Mouse (Mus musculus) hindbrain, embryonic 14.5 days (tissue): ENCODE measurements at regions not wholly inside any gene's neighbourhood (a gene's known extent, or its start where the extent isn't known, plus 50 kb on each side); places are given as distances from the start of the nearest gene placed in this dataset.

Source experiments
- ATAC-seq: fragments of 200-750 bp; cut with Nextera tagmentation; 2 replicates; pipeline ENCODE4 v1.8.0; 2017; ENCODE audit warnings: moderate number of reproducible peaks, mild to moderate bottlenecking, moderate TSS enrichment, moderate library complexity; ENCODE audit not compliant: low FRiP score
- DNase-seq: peaks from one replicate; pipeline ENCODE4 v3.0.0-alpha.2; 2015; ENCODE audit warnings: low spot score
- H3K27ac ChIP-seq: fragments of 300-500 bp; sonication (generic); 2 replicates; pipeline ENCODE4 v1.5.1; 2014; ENCODE audit warnings: mild to moderate bottlenecking, moderate library complexity
- H3K27me3 ChIP-seq: fragments of 300-500 bp; sonication (generic); 2 replicates; pipeline ENCODE4 v1.6.1; 2014; ENCODE audit warnings: mild to moderate bottlenecking, low read length, mixed read lengths; ENCODE audit not compliant: control insufficient read depth, insufficient read depth
- H3K36me3 ChIP-seq: fragments of 300-500 bp; sonication (generic); replicated peaks from 2 replicates; pipeline ENCODE4 v1.6.1; 2014; ENCODE audit not compliant: control insufficient read depth, insufficient read depth
- H3K4me1 ChIP-seq: fragments of 300-500 bp; sonication (generic); replicated peaks from 2 replicates; pipeline ENCODE4 v1.6.1; 2014; ENCODE audit warnings: antibody characterized with exemption, low read length, mixed read lengths; ENCODE audit not compliant: control insufficient read depth, insufficient read depth
- H3K4me2 ChIP-seq: fragments of 300-500 bp; sonication (generic); replicated peaks from 2 replicates; pipeline ENCODE4 v1.6.1; 2014; ENCODE audit warnings: mild to moderate bottlenecking, moderate library complexity
- H3K4me3 ChIP-seq: fragments of 300-500 bp; sonication (generic); replicated peaks from 2 replicates; pipeline ENCODE4 v1.5.1; 2014; ENCODE audit warnings: mild to moderate bottlenecking, low read length
- H3K9ac ChIP-seq: fragments of 300-500 bp; sonication (generic); 2 replicates; pipeline ENCODE4 v1.6.1; 2014
- H3K9me3 ChIP-seq: fragments of 300-500 bp; sonication (generic); 2 replicates; pipeline ENCODE4 v1.6.1; 2016; ENCODE audit warnings: low read length; ENCODE audit not compliant: control insufficient read depth
- WGBS: fragments of 180-500 bp; shearing (Covaris S2); extraction: QIAGEN DNeasy Blood & Tissue Kit; methylation state at CpG from one replicate; pipeline ENCODE4 v1.1.7; 2014; 5-methylcytosine and 5-hydroxymethylcytosine counted together

- Histone ChIP-seq H3K4me1 (no peaks in the 10 kb centered on the region), H3K4me2 (no peak overlapping the region), H3K9me3 (no peaks in the 10 kb centered on the region), H3K36me3 (no peaks in the 10 kb centered on the region), H3K4me3 (no peak overlapping the region), H3K27me3 (no peaks in the 10 kb centered on the region), H3K27ac (no peak overlapping the region), H3K9ac (no peak overlapping the region)
- 61% methylated on average over 13 of the region's 13 CpGs for WGBS
- ATAC-seq = no peak
- DNase-seq = no peak
Observed at GRCm38 (mm10) chr12:110082921-110083320, 195.9 kb upstream of the Dio3 start.

- H3K4me2 ChIP-seq = no peak overlapping the region
- H3K27ac ChIP-seq = no peak overlapping the region
- no peaks in the 10 kb centered on the region for H3K27me3 ChIP-seq
- H3K9ac ChIP-seq = no peak overlapping the region
- H3K9me3 ChIP-seq = no peaks in the 10 kb centered on the region
- H3K36me3 ChIP-seq = no peaks in the 10 kb centered on the region
- H3K4me3 ChIP-seq = no peak overlapping the region
- no peaks in the 10 kb centered on the region for H3K4me1 ChIP-seq
- DNase-seq (no peak), ATAC-seq (no peak)
- 81% methylated on average over 5 of the region's 5 CpGs for WGBS
Observed at GRCm38 (mm10) chr12:110083471-110083870, 195.4 kb upstream of the Dio3 start.

- 92% methylated on average over 2 of the region's 2 CpGs for WGBS
- DNase-seq (no peak), ATAC-seq (no peak)
- H3K27me3 ChIP-seq = no peaks in the 10 kb centered on the region
- H3K27ac ChIP-seq = no peak overlapping the region
- H3K4me2 ChIP-seq = no peak overlapping the region
- H3K9me3 ChIP-seq = 0 out of 2 replicates have a peak, but pooled peaks cover 2% of the 10 kb centered on the region
- H3K36me3 ChIP-seq = no peaks in the 10 kb centered on the region
- H3K4me3 ChIP-seq = no peak overlapping the region
- H3K4me1 ChIP-seq = no peaks in the 10 kb centered on the region
- no peak overlapping the region for H3K9ac ChIP-seq
Observed at GRCm38 (mm10) chr12:110086921-110087320, 191.9 kb upstream of the Dio3 start.

GRCm38 (mm10) chr12:110087812-110088211, 191.1 kb upstream of the Dio3 start:
- DNase-seq = no peak

GRCm38 (mm10) chr12:110102186-110102585, 176.7 kb upstream of the Dio3 start:
- Histone ChIP-seq H3K27ac (no peak overlapping the region), H3K27me3 (no peaks in the 10 kb centered on the region), H3K4me3 (no peak overlapping the region), H3K9me3 (no peaks in the 10 kb centered on the region), H3K9ac (no peak overlapping the region), H3K36me3 (no peaks in the 10 kb centered on the region), H3K4me1 (no peaks in the 10 kb centered on the region), H3K4me2 (no peak overlapping the region)
- 86% methylated on average over 7 of the region's 7 CpGs for WGBS
- DNase-seq (no peak), ATAC-seq (no peak)

More at GRCm38 (mm10) chr12:110087812-110088211, 191.1 kb upstream of the Dio3 start:
- no peaks in the 10 kb centered on the region for H3K4me1 ChIP-seq
- H3K27me3 ChIP-seq = no peaks in the 10 kb centered on the region
- ATAC-seq = no peak
- H3K4me3 ChIP-seq = no peak overlapping the region
- H3K4me2 ChIP-seq = no peak overlapping the region
- H3K9ac ChIP-seq = no peak overlapping the region
- no peak overlapping the region for H3K27ac ChIP-seq
- 0 out of 2 replicates have a peak, but pooled peaks cover 5% of the 10 kb centered on the region for H3K9me3 ChIP-seq
- H3K36me3 ChIP-seq = no peaks in the 10 kb centered on the region

GRCm38 (mm10) chr12:110112051-110112722, 166.7 kb upstream of the Dio3 start:
- Histone ChIP-seq H3K27ac (no peak overlapping the region), H3K9ac (no peak overlapping the region), H3K4me1 (peaks cover 3% of the 10 kb centered on the region; the same call in 1 of the 2 replicates), H3K4me3 (no peak overlapping the region), H3K27me3 (no peaks in the 10 kb centered on the region), H3K4me2 (no peak overlapping the region), H3K9me3 (no peaks in the 10 kb centered on the region), H3K36me3 (no peaks in the 10 kb centered on the region)
- ATAC-seq = no peak
- no peak for DNase-seq
- WGBS = 80% methylated on average over 11 of the region's 11 CpGs

GRCm38 (mm10) chr12:110112723-110113105, 166.2 kb upstream of the Dio3 start:
- no peaks in the 10 kb centered on the region for H3K9me3 ChIP-seq
- no peak overlapping the region for H3K4me3 ChIP-seq
- H3K9ac ChIP-seq = no peak overlapping the region
- H3K27ac ChIP-seq = no peak overlapping the region
- H3K36me3 ChIP-seq = no peaks in the 10 kb centered on the region
- H3K4me2 ChIP-seq = no peak overlapping the region
- no peak for ATAC-seq
- no peak for DNase-seq
- no peaks in the 10 kb centered on the region for H3K27me3 ChIP-seq
- WGBS = 91% methylated on average over 7 of the region's 7 CpGs
- peaks cover 3% of the 10 kb centered on the region; the same call in 1 of the 2 replicates for H3K4me1 ChIP-seq

- ATAC-seq = no peak
- H3K27ac ChIP-seq = no peak overlapping the region
Observed at GRCm38 (mm10) chr12:110120141-110120540, 158.7 kb upstream of the Dio3 start.

GRCm38 (mm10) chr12:110122976-110123375, 155.9 kb upstream of the Dio3 start:
- no peaks in the 10 kb centered on the region for H3K4me1 ChIP-seq
- no peaks in the 10 kb centered on the region for H3K36me3 ChIP-seq
- H3K4me3 ChIP-seq = no peak overlapping the region
- DNase-seq (no peak), ATAC-seq (no peak)
- H3K4me2 ChIP-seq = no peak overlapping the region
- no peak overlapping the region for H3K27ac ChIP-seq
- no peaks in the 10 kb centered on the region for H3K9me3 ChIP-seq
- H3K27me3 ChIP-seq = no peaks in the 10 kb centered on the region; the same call in 1 of the 2 replicates
- 82% methylated on average over 4 of the region's 4 CpGs for WGBS
- no peak overlapping the region for H3K9ac ChIP-seq

More at GRCm38 (mm10) chr12:110120141-110120540, 158.7 kb upstream of the Dio3 start:
- no peaks in the 10 kb centered on the region for H3K9me3 ChIP-seq
- H3K9ac ChIP-seq = no peak overlapping the region
- H3K4me1 ChIP-seq = no peaks in the 10 kb centered on the region
- H3K36me3 ChIP-seq = no peaks in the 10 kb centered on the region
- WGBS = 52% methylated on average over 7 of the region's 7 CpGs
- H3K4me2 ChIP-seq = no peak overlapping the region
- H3K27me3 ChIP-seq = no peaks in the 10 kb centered on the region; the same call in 1 of the 2 replicates
- H3K4me3 ChIP-seq = no peak overlapping the region
- DNase-seq = no peak

GRCm38 (mm10) chr12:110126525-110126924, 152.3 kb upstream of the Dio3 start:
- DNase-seq (no peak), ATAC-seq (no peak)
- Histone ChIP-seq H3K4me1 (no peaks in the 10 kb centered on the region), H3K9ac (no peak overlapping the region), H3K27ac (no peak overlapping the region), H3K4me2 (no peak overlapping the region), H3K36me3 (no peaks in the 10 kb centered on the region), H3K27me3 (no peaks in the 10 kb centered on the region; the same call in 1 of the 2 replicates), H3K4me3 (no peak overlapping the region), H3K9me3 (no peaks in the 10 kb centered on the region)
- WGBS = 59% methylated on average over 7 of the region's 7 CpGs
